Mouse (Mus musculus): ENCODE data around the gene Vmn2r65.

Gene Vmn2r65

DNA sequence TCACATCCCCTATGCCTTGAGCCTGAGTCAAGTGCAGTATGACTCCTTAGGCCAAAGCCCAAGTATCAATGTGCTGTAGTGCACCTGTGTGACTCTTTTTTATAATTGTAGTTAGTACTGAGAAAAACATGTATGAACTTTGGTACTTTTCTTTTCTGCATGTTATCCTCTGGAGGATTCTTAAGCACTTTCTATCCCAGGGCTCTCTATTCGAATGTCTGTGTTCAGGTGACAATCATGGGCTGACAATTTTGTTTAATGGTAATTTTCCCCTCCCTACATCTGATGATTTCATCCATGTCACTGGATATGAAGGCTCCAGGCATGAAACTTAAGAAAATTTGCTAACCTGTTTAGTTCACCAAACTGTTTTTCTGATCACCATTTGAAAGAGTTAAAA, at the start of gene Vmn2r65:
TSS of gene Vmn2r65 (minus strand) at position 101 of the 400 bp plus-strand sequence.
- no peak for DNase-seq

GRCm38 (mm10) chr7:85012168-85012567, 48.3 kb upstream of the Vmn2r65 start, which contains the start of gene Vmn2r66:
Vmn2r66 (minus strand) TSS chr7:85012268.
- DNase-seq = no peak

DNA sequence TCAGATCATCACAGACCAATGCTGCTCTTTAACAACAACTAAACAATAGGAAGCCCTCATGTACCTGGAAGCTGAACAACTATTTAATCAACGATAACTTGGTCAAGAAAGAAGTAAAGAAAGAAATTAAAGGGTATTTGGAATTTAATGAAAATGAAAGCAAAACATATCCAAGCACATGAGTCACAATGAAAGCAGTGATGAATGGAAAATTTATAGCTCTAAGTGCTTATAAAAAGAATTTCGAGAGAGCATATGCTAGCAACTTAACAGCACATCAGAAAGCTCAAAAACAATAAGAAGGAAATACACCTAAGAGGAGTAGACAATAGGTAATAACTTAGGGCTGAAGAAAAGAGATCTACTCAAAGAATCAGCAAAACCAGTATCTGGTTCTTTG, 32.8 kb upstream of the Vmn2r65 start:
- no peak for DNase-seq

All from heart, adult 11 months (tissue).